Mouse (Mus musculus) spleen, adult 12 weeks (tissue): Measurements from ENCODE around the gene Dnajc1.

ENCODE experiments used
- DNase-seq: peaks from one replicate; pipeline ENCODE4 v3.0.0; 2022; ENCODE audit warnings: low spot score

Dnajc1 gene

GRCm38 (mm10) chr2:18300949-18301348 is 91.7 kb downstream of the Dnajc1 start:
- no peak for DNase-seq

- no peak for DNase-seq
Measured at GRCm38 (mm10) chr2:18285175-18285574, 107.5 kb downstream of the Dnajc1 start.

- DNase-seq = no peak
Measured at GRCm38 (mm10) chr2:18265736-18266135, 126.9 kb downstream of the Dnajc1 start.

- DNase-seq = no peak
Measured at GRCm38 (mm10) chr2:18264579-18264978, 128.1 kb downstream of the Dnajc1 start.

GRCm38 (mm10) chr2:18262298-18262697 is 130.3 kb downstream of the Dnajc1 start:
- DNase-seq = no peak

- DNase-seq = no peak
Measured at GRCm38 (mm10) chr2:18249224-18249623, 143.4 kb downstream of the Dnajc1 start.

GRCm38 (mm10) chr2:18235524-18235923 is 157.1 kb downstream of the Dnajc1 start:
- DNase-seq = no peak

GRCm38 (mm10) chr2:18232883-18233567 is 159.6 kb downstream of the Dnajc1 start:
- no peak for DNase-seq

- DNase-seq = no peak
Measured at GRCm38 (mm10) chr2:18231143-18231542, 161.5 kb downstream of the Dnajc1 start.

- no peak for DNase-seq
Measured at GRCm38 (mm10) chr2:18229279-18229678, 163.4 kb downstream of the Dnajc1 start.

GRCm38 (mm10) chr2:18228486-18229062 is 164.1 kb downstream of the Dnajc1 start:
- DNase-seq = no peak

GRCm38 (mm10) chr2:18219569-18219968 is 173.1 kb downstream of the Dnajc1 start:
- DNase-seq = no peak

- DNase-seq = no peak
Measured at GRCm38 (mm10) chr2:18219136-18219535, 173.5 kb downstream of the Dnajc1 start.

GRCm38 (mm10) chr2:18218500-18218899 is 174.1 kb downstream of the Dnajc1 start:
- no peak for DNase-seq

- no peak for DNase-seq
Measured at GRCm38 (mm10) chr2:18217867-18218266, 174.8 kb downstream of the Dnajc1 start.

- DNase-seq = no peak
Measured at GRCm38 (mm10) chr2:18214031-18214430, 178.6 kb downstream of the Dnajc1 start.

- DNase-seq = no peak
Measured at GRCm38 (mm10) chr2:18209948-18210347, 182.7 kb downstream of the Dnajc1 start.

GRCm38 (mm10) chr2:18209211-18209823 is 183.3 kb downstream of the Dnajc1 start:
- no peak for DNase-seq

- no peak for DNase-seq
Measured at GRCm38 (mm10) chr2:18208578-18208977, 184.1 kb downstream of the Dnajc1 start.

- DNase-seq = no peak
Measured at GRCm38 (mm10) chr2:18206811-18207210, 185.8 kb downstream of the Dnajc1 start.

- peak; percentile 42 for DNase-seq
Measured at GRCm38 (mm10) chr2:18205118-18205517, 187.5 kb downstream of the Dnajc1 start.

GRCm38 (mm10) chr2:18202923-18203322 is 189.7 kb downstream of the Dnajc1 start:
- no peak for DNase-seq

- DNase-seq = no peak
Measured at GRCm38 (mm10) chr2:18201820-18202462, 190.7 kb downstream of the Dnajc1 start.
